Mouse (Mus musculus) right cerebral cortex, postnatal 4 days (tissue): ENCODE measurements around the gene Pdpn.
A peak's percentile ranks its signal among the peaks of the same experiment; 100 is the strongest.
"Not testable (repeated sequence)": the region's sequence is repeated elsewhere in the genome, so short reads cannot be mapped to it uniquely, and the experiment has no call there.

Experiments
- DNase-seq: peaks from one replicate; pipeline ENCODE4 v3.0.0-alpha.2; 2022

Gene Pdpn

DNA sequence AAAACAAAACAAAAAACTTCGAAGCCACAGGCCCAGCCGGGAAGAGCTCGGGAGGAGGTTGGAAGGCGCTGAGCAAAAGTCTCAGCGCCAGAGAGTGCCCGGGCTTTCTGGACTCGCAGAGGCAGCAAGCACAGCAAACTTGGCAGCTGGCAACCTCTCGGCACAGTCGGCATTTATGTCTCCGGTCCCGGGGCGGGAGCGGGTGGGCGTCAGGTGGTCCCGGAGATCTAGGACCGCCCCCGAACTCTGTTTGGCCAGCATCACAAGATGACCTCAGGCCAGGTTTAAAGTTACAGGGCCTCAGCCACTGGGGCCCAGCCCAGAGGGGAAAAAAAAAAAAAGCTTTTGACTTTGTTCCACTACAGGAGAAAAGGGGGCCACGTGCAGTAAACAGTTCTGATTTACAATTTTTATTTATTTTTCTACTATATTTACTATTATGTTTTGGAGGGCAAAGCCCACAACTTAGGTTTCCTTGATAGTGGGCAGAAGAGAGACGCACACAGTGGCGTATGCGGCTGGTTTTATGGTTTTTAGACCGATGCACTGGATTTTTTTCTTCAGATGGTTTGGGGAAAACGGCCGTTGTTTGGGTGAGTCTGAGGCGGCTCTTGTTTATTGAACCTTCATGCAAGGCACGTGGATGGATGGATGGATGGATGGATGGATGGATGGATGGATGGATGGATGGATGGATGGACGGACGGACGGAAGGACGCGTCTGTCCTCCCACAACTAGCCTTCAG is at the start of gene Pdpn:
Gene Pdpn, minus strand, starts transcription at position 240 of the 746 bp plus-strand sequence.
- DNase-seq = peak; percentile 55

DNA sequence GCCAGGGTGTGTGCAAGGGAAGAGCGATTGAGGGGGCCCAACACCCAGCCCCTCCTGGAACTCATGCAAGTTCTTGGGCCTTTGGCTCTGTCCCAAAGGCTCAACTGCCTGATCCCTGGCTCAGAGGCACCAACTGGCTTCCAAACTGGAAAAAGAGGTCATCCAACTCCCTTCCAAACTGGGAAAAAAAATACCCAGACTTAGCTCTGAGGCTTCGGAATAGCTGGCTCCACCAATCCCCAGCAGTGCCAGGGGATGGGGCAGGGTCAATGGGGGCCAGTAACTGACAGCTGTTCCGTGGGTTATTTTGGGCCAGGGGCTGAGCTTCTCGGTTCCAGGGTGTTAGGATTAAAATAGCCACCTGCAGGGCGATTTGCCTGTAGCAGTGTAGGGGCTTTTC is 49.3 kb upstream of the Pdpn start:
- no peak for DNase-seq

DNA sequence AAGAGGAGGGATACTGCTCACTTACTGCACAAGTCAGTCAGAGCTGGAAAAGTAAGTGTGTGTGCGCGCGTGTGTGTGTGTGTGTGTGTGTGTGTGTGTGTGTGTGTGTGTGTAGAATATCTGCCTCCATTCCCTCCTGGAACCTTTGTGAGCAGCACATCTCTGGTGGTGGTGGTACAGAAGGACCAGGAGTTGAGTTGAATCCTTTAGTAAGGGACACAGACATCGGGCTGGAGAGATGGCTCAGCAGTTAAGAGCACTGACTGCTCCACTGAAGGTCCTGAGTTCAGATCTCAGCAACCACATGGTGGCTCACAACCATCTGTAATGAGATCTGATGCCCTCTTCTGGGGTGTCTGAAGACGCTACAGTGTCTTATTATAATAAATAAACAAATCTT is 46.1 kb upstream of the Pdpn start:
- not testable (repeated sequence) for DNase-seq

DNA sequence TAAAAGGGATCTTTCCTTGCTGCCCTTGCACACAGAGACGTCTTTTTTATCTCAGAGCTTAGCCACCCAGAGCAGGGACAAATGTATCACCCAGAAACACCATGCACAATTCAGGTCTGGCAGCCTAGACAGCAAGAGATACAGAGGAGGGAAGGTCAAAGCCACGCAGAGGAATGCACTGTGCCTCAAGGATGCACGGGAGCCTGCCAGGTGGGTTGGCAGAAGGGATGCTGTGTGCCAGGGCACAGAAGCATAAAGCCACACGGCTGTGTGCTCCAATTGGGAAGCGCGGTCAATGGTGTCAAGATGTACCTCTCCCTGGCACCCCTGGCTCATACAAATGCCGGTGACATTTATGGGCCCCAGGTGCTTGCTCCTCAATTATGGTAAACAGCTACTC is 42.1 kb upstream of the Pdpn start:
- DNase-seq = no peak

DNA sequence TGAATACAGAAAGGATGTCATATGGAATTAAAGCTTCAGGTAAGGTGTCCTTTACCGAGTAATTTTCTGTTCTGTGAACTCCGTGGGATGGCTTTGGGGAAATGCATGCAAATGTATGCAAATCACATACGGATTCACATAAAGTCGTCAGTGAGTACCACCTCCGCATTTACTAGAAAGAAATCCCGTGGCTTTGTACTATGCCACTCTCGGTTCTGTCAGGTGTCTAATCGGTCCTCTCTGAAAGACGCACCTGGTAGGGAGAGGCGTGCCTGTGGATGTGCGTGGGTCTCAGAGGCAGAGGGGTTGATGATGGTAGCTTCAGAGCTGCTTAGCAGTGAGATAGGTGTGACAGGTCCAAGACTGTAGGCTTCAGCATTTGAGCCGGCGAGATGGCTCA is 40.4 kb upstream of the Pdpn start:
- no peak for DNase-seq

DNA sequence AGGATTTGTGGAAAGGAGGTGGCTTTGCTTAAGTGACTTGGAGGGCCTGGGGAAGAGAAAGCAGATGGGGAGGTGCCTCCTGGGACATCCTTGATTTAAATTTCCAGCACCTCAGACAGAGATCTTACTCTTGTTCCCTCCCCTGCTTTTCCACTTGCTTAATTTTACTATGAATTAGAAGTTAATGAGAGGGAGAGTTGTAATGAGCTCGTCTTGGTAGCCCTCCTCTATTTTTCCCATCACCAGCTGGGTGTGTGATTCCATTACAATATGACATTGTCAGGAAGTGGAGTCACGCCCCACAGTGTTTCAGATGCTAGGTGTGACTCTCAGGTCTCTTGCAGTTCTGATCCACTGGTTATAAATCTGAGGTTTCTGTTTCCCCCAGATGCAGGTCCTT is 36.7 kb upstream of the Pdpn start:
- no peak for DNase-seq

DNA sequence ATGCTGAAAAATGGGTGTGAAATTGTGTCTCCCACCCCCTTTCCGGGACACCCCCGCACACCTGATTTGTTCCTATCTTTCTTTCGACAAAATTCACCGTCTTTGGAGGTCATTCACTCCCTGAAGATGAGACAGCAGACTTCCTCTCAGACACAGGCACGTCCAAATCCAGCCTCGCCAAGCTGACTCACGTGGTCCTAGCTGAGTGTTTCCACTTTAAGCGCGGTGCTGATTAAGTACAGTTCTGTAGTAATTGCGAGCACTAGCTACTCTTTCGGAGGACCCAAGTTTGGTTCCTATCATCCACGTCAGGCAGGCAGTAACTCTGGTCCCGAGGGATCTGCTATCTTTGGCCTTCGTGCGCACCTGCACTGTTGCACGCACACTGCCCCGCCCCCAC is 35.6 kb upstream of the Pdpn start:
- DNase-seq = no peak

DNA sequence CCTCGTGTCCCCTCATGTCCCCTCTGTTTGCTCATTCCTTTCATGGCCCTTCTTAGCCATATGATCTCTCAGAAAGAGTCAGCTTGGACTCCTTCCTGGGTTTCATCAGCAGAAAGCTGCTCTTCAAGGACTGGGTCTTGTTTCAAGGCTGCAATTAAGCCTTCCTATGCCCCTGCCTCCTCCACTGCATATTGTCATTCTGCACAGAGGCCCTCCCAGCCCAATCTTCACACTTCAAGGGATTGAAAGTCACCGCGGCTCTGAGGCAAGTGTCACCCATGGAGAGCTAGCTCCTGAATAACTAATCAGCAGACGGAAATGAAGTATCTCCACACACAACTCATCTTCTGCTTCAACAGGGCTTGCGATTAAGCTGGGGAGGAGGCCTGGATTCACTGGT is 34.8 kb upstream of the Pdpn start:
- no peak for DNase-seq

DNA sequence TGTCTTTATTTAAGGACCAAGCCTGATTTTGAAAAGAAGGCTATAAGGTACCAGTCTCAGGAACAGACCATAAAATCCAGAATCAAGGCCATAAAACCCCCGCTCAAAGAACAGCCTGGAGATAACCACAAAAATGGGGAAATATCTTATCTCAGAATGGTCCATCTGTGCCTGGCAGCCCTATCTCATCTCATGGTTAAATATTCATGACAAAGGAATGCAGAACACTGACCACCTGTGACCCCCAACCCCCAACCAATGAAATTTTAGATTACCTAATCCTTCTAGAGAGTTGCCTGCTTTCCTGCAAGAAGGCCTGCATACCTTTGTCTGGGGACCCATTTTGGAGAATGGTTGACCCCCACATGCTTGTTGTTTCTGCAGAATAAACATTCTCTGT is 32.4 kb upstream of the Pdpn start:
- DNase-seq = no peak

DNA sequence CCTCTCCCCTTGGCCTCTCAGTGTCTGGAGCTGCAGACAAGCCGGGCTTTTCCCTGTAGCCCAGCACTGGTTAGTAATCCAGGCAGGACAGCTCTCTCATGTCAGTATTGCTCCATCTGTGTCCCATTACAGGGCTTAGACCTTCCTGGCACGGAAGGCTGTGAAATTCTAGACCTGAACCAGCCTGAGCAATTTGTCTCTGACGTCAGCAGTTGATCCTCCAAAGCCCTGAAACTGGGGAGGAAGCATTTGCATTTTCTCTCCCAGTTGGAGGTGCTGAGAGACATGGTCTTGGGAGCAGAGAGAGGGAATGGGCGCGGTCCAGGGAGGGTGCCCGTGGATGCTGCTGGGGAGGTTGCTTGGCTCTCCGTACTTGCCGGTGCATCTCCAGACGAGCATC is 31.2 kb upstream of the Pdpn start:
- DNase-seq = no peak

DNA sequence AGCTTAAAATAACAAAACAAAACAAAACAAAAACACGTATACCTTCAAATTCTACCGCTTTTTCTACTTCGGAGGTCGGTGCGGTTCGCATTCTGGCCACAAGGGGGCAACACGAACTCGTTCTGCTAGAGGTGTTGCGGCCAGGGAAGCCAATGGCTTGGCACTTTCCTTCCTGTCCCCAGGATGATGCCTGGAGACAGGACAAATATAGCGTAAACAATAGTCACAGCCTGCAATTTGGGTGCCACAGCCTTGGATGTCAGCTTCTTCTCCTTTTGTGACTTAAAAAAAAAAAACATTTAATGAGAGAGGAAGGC is 26.2 kb upstream of the Pdpn start:
- DNase-seq = peak; percentile 93

DNA sequence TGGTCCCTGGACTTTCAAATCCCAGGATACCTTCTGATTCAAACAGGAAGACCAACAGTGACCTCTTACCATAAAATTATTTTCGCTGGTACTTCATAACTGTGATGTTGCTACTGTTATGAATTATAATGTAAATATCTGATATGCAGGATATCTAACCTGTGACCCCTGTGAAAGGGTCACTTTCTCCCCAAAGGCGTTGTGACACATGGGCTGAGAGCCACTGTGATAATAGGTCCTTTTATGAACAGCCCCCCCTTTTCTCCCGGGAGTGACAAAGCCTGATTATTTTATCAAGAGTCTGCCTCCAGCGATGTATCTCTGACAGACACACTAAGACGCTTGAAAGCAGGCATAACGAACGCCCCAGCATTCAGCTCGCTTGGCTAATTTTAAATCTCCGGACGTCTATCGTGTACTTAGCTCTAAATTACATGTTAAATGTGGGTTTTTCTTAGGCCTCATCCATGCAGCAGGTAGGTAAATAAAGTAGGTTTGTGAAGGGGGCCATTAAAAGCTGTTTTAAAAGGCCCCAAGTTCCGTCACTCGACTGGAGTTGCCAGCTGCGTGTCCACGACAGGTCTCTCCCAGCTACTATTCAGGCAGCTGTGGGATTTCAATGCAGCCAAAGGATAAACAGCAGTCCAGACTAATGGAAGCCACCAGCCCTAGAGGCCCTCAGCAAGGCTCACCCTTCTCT is 25.7 kb upstream of the Pdpn start:
- DNase-seq = no peak

DNA sequence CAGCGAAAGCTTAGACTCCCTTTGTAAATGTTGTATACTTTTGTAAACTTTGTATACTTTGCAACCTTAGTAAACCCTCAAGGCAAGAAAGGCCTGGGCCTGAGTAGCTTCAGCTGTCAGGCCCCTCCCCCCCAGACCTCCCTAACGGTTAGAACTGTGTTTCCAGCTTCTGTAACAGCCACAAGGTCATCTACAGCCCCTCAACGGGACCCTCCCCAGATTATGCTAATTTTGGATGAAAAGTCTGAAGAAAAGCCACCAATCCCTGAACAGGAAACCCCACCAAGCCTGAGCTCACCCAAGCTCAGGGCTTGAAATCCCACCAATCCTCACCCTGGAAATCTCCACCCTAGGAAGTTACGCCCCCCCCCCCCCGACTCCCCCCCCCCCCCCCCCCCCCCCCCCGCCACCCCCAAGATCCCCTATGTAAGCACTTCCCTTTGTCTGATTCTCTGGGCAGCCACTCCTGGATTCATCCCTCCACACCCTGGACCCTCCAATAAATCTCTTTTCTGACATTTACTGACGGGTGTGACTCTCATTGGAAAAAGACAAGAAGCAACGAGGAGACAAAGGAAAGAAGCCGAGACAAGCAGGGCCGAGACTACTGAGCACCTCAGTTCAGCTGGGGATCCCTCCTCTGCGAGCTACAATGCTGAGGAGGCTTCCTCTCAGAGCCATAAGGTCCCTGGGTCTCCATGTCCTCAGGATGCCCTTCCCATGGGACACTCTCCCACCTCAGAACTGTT is 25.0 kb upstream of the Pdpn start:
- DNase-seq = no peak

DNA sequence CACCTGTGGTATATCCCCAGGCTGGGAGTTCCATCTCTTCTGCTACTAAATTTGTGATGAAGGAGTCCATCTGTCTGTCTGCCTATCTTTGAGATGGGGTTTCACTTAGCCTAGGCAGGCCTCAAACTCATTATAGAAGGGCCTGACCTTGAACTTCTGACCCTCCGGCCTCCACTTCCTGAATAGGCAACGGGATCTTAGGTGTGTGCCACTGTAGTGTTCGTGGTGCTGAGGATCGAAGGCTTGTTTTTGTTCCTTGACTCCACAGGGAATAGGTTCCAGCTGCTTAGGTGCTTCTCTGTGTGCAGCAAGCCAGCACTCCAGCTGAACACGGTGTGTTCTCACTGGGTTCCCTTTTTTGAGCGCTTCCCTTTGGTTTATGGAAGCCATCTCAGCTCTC is 13.9 kb upstream of the Pdpn start:
- DNase-seq = no peak

DNA sequence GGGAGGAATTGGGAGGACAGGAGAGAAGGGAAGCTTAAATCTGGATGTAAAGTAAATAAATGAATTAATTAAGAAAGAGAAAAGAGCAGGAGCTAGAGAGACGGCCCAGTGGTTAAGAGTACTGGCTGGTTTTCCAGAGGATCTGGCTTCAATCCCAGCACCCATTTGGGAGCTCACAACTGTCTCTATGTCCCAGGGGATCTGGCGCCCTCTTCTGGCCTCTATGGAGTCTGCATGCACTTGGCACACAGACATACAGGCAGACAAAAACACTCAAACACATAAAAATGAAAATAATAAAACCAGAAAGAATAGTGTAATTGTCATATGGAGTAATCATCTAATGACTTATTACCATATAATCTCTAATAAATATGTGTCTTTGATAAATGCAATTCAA is 12.0 kb upstream of the Pdpn start:
- no peak for DNase-seq

DNA sequence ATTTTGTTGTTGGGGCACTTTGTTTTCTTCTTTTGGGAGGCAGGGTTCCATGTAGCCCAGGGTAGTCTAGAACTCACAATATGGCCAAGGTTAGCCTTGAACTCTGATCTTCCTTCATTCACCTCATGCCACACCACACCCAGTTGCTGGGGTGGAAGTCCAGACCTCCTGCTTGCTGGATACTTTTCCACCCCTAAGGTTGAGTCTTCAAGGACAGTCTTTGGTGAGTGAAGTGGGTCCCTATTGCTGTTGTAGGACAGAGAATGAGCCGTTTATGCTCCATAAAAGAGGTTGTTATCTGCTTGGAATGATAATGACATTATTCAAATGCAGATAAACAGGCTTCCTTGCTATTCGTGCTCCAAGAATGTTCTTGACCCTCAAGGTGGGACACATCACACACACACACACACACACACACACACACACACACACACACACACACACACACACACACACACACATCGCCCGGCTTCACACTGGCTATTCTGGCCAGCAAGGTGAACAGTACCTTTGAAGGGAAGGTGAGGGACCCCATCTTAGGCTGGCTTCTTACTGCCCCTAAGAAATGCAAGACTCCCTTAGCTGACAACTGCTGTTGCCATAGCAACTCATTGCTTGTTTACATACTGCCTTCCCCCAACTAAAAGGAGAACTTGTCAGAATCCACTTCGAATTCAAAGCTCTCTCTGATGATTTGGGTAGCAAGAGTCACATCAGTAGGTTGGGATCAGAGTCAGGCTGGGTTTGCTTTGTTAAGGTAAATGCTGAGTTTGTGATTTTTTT is 6.8 kb upstream of the Pdpn start:
- DNase-seq = no peak

DNA sequence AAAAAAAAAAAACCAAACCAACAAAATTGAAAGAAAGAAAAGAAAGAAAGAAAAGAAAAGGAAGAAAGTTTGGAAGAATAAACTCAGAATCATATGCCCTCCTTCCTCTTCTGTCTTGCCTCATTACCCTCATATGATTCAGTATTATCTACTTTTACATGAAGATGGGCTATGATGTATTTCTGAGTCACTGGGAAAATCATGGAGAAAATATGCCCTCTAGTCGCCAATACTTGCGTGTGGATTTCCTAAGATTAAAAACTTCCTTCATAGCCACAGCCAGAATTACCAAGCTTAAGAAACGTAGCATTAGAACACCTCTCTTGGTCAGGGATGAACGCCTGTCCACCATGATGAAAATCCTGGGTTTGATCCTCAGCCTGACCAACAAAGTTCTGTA is 5.7 kb upstream of the Pdpn start:
- DNase-seq = no peak

DNA sequence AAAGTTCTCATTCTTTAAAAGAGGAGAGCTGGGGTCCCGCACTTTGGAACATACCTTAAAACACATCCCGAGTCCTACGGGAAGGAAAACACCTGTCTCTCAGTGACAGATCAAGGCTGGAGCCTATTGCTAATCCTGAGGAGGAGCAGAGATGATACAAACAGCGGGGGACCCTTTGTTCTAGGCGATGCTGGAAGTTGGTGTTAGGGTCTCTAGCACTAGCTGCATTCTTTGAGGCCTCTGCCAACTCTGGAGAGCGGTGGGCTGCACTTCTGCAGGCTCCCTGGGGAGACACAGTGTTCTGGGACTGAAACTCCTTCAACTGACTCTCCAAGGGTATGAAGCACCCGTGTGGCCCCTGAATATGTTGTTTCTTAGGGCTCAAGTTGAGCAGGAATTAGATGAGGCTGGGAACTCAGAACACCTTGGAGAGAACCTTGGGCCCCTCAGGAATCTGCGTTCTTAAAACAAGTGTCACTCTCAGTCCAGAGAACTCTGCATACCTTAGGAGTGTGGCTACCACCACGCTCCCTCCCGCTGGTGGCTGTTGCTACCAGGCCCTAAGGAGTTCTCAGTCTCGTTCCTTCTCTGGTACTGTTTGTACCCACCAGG is 3.0 kb upstream of the Pdpn start:
- DNase-seq = no peak

DNA sequence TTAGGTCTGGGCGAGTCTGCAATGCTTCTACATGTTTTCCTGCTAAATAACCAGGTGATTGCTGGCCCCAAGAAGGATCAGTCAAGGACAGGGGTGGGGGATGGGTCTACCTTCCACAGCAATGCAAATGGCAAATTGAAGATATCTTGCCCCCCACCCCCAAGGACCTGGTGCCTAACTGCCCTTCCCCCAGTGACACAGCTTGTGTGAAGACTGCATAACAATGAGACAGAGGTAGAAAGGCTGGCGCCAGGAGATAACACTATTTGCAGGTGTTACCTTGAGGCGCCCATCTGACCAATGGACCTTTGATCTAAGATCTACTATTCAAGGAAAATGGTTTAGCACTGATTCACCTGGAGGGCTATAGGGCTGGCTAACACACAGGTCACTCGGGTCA is 2.5 kb upstream of the Pdpn start:
- DNase-seq = no peak

DNA sequence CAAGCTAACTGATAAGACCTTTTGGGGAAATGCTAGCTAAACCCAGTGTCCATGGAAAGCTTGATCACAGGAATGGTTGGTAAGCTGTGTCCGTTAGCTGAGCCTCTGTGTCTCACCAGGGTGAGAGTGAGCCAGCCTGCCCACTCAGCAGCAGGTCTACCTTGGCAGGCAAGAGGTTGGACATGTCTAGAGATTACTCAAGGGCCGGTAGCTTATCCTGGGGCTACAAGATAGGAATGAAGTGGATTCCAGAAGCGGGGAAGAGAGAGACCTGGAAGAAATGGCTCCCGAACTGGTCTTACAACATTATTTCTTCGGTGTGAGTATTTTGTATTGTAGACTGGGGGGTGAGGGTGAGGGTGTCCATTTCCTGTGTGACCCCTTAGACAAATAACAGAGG is 1.7 kb upstream of the Pdpn start:
- no peak for DNase-seq

DNA sequence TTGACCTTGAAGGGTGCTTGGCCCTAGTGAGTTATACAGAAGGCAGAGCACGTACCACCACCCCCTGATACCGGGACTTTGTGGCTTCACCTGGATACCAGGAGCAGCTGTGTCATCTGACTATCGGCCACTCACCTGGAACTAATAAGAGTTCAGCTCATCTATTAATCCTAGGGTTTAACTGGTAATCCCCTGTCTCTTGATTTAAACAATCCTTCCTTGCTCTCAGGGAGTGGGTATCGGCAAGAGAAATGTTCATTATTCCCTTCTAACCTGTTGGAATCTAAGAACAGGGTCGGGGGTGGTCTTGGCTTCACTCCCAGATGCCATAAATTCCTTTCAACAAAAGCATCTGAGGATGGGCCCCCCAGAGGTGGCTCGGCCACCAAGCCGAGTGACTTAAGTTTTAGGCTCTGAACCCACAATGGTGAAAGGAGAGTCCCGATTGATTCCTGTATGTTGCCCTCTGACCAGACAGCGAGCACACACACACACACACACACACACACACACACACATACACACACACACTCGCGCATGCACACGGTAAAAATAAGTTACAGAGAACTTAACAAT is 837 bp upstream of the Pdpn start:
- no peak for DNase-seq

DNA sequence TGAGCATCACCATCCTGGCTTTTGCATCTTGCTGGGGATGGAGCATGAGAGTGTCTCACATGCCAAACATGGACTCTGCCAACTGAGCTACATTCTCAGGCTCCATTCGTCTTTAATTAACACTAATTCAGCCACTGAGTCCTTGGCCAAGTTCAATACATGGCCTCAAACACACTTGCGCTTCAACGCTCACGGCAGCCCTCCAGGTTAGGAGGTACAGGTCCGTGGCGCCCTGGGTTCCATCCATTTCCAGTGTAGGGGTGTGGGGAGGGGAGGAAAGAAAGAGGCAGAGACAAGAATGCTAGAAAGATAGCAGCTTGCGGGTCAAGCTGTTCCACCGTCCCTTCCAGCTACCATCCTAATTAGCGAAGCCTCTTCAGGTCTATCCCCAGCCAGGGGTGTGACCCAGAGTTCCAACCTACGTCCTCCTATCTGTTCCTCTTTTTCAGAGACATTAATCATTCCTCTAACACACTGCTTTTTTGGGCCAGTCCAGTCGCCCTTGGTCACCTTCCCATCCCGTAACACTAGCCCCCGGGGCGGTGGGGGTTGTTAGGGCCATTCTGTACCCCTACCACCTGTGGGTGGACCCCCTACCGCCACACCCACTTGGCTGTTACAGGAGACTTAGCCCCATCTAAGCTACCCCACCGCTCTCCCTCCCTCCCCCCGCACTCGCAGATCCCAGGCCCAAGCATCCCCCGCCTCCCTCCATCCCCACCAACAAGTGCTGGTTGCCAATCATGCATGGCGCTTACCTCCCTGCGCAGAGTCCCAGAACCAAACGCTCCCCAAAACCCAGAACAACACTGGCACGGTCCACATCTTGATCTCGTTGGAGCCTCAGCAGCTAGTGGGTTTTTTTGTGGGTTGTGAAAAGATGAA is 691 bp downstream of the Pdpn start:
- DNase-seq = peak; percentile 16
